Mouse (Mus musculus): ENCODE measurements around the gene Gm9268. TPM values are rescaled to one million over a fixed set of nuclear protein-coding genes. Genes with fewer than 3 reads are reported as not detected.
"Not testable (repeated sequence)": the region's sequence is repeated elsewhere in the genome, so short reads cannot be mapped to it uniquely, and the experiment has no call there.

Gene Gm9268
- not detected for total RNA-seq (2021)
- polyA plus RNA-seq (2012; rRNA removed) = not detected in 2 replicates
- long read RNA-seq = 0 reads

DNA sequence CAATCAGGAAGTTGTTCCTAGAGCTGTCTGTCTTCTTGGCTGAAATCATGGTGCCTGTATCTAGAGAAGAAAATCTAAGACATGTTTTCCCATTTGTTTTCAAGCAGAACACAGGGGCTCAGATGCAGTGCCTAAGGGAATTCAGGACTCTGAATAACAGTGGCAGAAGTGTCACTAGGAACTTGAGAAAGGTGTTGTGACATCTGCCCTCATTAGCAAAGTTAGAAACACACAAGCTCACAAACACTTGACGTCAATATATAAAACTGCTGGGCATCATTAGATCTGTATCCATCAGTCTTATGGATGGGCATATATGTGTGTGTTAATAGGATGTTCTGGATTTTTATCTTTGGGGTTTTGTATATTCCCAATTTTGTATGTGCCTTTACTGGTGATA lies at the start of gene Gm9268:
TSS of gene Gm9268 (plus strand) at position 301 of the 400 bp plus-strand sequence.
- not testable (repeated sequence) for DNase-seq

DNA sequence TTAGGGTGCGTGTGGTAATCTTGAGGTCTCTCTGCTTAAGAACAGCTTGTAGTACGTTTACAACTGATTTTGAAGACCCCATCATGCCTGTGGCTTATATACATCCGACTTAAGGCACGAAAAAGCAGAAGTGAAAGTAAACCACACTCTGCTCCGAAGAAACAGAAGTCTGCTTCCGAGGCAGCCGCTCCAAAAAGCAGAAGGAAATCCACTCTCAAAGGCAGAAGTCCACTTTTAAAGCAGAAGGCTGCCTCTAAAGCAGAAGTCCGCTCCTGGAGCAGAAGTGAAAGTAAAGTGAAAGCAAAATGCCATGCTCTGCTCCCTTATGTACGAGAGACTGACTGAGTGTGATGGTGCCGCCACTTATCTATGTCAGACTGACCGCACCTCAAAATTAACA lies 38.5 kb upstream of the Gm9268 start:
- DNase-seq = no peak

DNA sequence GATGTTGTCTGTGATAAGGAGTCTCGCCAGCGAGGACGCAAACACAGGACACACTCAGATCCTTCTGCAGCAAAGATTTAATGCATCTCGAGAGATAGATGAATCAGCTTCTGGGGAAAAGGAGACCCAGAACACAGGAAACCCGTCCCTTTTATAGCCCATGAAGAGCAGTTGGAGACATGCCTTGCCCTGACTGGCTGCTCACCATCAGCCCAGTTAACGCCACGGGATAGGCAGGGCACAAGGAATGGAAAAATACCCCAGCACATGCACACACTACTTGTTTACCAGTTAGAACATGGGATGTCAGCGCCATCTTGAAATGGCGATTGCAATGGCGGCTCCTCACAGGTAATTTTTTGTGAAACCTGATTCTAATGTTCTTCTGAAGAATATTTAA lies 37.8 kb upstream of the Gm9268 start:
- no peak for DNase-seq

DNA sequence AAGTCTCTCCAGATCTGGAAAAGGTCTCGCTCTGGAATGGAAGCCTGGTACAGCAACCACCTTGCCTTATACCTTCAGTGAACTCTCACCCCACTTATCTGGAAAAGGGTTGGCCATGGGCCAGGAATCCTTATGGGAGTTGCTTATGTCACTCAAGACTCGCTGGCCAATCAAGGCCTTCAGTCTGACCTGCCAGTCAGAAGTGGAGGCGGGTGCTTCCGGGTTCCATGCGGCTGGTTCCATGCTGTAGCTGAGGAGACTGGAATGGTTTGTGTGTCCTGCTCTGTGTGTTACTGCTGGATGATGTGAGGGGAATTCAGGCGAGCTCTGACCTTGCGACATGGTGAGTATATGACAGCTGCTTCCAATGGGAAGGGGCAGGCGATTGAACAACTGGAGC lies 59.3 kb downstream of the Gm9268 start:
- no peak for DNase-seq

Other genes starting within 250 kb of the Gm9268 start
- gene Vmn2r62, start 225.2 kb upstream of the Gm9268 start, total RNA-seq (2021) = not detected
- gene Vmn2r62, start 225.2 kb upstream of the Gm9268 start, polyA plus RNA-seq (2012; rRNA removed) = not detected in 2 replicates
- gene Gm2381, start 151.5 kb upstream of the Gm9268 start, total RNA-seq (2021) = under 1 TPM; 0.09 to 0.17 TPM
- not detected in 2 replicates for gene Gm2381, start 151.5 kb upstream of the Gm9268 start, polyA plus RNA-seq (2012; rRNA removed)
- not detected for gene Vmn2r63, start 84.9 kb upstream of the Gm9268 start, total RNA-seq (2021)
- gene Vmn2r63, start 84.9 kb upstream of the Gm9268 start, polyA plus RNA-seq (2012; rRNA removed) = not detected in 2 replicates
- not detected for gene Zfp936, start 95.5 kb downstream of the Gm9268 start, total RNA-seq (2021)
- gene Zfp936, start 95.5 kb downstream of the Gm9268 start, polyA plus RNA-seq (2012; rRNA removed) = not detected in 2 replicates